Mouse (Mus musculus) kidney, adult 11 months (tissue): ENCODE data around the gene Gtf2h1.
A peak's percentile ranks its signal among the peaks of the same experiment; 100 is the strongest.
"Not testable (repeated sequence)": the region's sequence is repeated elsewhere in the genome, so short reads cannot be mapped to it uniquely, and the experiment has no call there.

ENCODE experiments used
- DNase-seq: peaks from one replicate; pipeline ENCODE4 v3.0.0; 2022

The Gtf2h1 gene

GRCm38 (mm10) chr7:46830799-46831590 is 35.1 kb downstream of the Gtf2h1 start:
- no peak for DNase-seq

- no peak for DNase-seq
Observed at GRCm38 (mm10) chr7:46831693-46832092, 35.8 kb downstream of the Gtf2h1 start.

DNA sequence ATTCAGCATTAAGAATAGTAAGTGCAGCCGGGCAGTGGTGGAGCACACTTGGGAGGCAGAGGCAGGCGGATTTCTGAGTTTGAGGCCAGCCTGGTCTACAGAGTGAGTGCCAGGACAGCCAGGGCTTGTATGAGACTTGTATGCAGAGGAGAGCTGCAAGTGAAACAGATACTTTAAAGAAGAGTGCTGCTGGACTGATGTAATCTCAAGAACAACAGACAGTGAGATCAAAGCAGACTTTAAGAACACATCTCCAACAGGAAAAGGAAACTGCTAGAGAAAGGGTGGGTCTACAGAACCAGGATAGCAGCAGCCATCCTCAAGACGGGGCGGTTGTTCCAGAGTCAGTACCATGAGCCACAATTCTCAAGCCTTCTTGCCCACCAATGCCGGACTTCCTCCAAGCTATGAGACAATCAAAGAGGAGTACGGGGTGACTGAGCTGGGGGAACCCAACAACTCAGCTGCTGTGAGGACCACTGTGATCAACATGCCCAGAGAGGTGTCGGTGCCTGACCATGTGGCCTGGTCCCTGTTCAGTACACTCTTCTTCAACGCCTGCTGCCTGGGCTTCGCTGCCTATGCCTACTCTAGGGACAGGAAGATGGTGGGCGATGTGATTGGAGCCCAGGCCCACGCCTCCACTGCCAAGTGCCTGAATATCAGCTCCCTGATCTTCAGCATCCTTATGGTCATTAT is 36.4 kb downstream of the Gtf2h1 start:
- not testable (repeated sequence) for DNase-seq

DNA sequence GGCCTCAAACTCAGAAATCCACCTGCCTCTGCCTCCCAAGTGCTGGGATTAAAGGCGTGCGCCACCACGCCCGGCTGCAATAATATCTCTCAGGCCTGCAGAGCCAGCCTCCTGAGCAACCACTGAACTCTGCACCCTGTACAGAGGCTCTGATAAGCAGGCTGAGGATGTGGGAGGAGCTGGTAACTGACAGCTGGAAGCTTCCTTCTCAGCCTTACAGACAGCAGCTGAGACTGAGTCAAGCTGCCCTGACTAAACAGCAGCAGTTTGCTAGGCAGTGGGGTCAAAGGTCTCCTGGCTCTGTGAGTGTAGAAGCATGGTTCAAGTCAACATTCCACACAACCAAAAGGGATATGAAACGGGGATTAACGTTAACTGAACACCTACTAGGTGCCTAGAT is 37.4 kb downstream of the Gtf2h1 start:
- peak; percentile 92 for DNase-seq

DNA sequence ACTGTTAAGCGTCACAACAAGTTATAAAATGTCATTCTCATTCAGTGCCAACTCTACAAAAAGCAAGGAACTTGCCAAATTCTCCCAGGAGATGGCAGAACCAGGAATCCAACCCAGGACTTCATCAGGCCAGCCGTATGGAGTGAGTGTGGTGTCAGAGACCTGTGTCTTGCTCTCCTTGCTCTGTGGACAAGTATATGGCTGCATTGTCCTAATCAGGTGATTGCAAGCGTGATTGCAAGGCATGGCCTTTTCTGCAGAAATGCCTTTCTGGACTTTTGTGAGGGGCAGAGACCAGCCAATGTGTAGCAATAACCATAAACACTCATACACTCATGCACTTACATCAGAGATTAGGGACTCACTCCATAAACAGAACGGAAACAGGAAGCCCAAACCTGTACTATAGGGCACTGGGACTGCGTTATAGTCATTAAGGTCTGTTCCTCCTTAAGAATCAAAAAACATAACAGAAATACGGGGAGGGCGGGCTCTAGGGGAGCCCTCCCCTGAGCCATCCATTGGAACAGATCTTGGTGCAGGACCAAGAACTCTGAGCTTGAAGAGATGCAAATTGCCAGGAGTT is 37.9 kb downstream of the Gtf2h1 start:
- no peak for DNase-seq

DNA sequence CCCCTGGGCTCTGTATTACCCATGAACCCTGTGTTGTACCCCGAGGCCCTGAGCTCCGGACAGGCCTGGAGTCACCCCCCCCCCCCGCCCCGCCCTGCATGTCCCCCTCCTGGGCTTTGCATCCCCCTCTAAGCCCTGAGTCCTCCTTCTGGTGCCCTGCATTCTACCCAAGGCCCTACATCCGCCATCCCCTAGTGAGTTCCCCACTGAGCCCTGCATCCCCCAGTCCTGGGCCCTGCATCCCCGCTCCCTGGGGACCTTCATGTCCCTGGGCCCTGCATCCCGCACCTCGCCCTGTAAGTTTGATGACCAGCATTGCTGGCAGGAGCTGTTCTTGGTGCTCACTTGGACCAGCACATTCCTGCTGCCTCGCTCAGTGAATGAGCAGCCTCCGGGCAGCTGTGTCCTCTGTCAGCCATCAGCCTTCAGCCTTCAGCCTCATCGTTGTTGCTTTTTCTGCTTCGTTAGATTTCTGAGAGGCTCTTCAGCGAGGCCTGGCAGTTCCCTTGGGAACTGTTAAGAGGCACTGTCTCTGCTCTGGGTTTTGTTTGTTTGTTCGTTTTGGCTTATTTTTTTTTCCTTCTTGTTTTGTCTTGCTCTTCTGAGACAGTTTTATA is 39.2 kb downstream of the Gtf2h1 start:
- no peak for DNase-seq

DNA sequence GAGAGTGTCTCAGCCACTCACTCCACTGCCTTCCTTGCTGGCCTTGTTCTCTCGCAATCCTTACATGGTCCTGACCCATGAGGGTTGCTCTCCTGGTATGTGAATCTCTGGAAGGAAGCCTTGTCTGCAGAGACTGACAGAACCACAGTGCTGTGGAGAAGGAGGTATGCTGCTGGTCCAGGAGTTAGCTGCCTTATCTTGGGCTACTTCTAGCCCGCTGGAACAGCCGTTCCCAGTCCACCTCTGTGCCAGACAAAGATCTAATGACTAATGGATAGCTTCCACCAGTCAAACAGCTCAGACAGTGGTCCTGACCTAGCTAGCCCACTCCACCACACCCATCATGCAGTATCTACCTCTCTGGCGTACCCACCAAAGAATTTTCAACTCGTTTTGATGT is 40.5 kb downstream of the Gtf2h1 start:
- no peak for DNase-seq

DNA sequence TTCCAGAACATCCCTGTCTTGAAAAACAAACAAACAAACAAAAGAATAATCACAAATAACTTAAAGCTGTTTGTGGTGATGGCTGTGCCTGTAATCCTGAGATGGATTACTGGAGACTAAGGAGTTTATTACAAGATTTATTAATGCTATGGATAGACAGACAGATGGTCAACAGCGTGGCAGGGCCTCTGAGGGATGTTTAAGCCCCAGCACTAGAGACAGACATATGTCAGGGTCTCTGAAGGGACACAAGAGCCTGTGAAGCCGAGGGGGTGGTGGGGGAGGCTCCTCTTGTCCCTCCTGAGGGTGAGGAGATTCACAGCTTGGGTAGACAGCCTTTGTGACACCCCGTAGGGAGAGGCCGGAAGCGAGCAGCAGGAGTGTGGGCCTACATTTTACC is 41.2 kb downstream of the Gtf2h1 start:
- DNase-seq, result no peak

- DNase-seq, result peak; percentile 72
Observed at GRCm38 (mm10) chr7:46838104-46838671, 42.3 kb downstream of the Gtf2h1 start.

DNA sequence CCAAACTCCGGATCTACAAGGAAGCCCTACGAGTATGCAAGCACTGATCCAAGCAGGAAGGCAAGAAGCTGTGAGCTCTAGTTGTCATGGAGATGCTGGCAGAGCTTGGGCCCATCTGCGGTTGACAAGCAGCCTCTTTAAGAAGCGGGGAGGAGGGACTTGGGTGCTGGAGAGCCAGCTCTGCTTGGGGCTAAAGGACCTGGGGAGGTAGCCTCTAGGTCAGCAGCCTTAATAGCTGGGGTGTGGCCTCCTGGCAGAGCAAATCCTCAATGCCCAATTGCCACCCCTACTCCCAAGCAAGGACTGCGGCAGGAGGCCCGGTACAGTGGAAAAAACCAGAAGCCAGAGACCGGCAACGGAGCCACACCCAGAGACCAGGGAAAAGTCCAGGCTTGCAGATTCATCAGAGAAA is 43.0 kb downstream of the Gtf2h1 start:
- peak; percentile 93 for DNase-seq

DNA sequence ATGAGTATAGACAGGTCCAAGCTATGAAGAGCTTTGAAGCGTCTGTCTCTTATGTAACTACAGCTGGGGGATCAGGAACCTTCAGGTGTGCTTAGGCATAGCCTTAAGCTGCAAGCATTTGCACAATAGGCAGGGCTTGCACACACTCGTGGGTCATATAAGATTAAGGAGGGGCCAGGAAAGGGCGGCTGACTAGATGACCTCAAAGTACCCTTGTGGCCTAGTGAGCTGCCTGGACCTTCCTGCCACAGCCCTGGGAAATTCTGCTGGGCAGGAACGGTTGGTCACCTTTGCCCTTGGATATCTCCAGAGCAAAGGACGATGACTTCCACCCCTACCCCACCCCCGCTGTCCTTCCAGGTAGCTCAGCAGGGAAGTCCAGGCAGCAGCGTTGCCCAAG is 43.5 kb downstream of the Gtf2h1 start:
- DNase-seq, result peak; percentile 83

GRCm38 (mm10) chr7:46839861-46840260 is 44.0 kb downstream of the Gtf2h1 start:
- no peak for DNase-seq

GRCm38 (mm10) chr7:46840326-46840725 is 44.4 kb downstream of the Gtf2h1 start:
- no peak for DNase-seq

DNA sequence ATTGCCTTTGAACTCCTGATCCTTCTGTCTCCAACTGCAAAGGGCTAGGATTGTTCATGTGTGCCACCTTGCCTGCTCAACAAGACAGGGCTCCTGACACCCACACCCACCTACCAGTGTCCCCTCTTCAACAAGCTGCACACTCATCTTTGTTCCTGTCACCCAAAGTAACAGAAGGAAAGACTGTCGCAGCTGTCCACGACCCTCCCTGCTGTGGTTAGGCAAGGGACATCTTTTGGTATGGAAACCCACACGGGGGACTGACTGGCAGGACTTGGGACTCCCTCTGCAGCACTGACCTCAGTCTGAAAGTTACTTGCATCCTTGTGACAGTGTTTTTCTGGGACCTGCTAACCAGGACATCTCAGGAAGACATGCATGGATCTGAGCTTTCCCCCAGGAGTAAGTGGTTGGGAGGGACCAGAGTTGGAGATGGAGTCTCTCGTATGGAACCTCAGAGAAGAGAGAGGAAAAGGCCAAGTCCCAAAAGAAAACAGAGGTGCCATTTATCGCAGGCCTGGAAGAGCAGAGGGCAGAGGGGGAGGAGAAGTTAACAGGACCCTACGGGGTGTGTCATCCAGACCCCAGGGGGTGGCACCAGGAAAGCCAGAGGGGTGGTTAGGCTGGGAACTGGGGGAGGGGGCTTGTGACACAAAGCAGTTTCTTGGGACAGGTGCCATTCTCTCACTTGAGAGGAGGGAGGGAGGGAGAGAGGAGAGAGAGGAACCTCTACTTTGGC is 45.1 kb downstream of the Gtf2h1 start, which contains the start of gene Ldha:
Ldha (plus strand) TSS at position 689 of the 739 bp plus-strand sequence.
- DNase-seq, result no peak

DNA sequence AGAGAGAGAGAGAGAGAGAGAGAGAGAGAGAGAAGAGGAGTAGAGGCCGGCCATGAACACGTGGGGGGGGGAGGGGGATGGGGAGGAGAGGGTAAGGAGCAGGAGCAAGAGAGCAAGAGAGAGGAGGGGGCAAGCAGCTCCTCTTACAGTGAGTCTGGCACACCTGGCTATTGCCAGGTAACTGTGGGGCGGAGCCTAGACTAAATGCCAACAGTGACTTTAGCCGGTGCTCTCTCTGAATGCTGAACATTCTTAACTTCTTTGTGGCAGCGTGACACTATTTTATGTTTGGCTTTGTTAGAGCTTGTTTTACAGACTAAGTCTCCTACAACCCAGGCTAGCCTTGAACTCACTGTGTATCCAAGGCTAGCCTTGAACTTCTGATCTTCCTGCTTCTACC is 46.4 kb downstream of the Gtf2h1 start:
- DNase-seq, result no peak

- DNase-seq, result no peak
Observed at GRCm38 (mm10) chr7:46843576-46843975, 47.7 kb downstream of the Gtf2h1 start.

GRCm38 (mm10) chr7:46845211-46845977 is 49.5 kb downstream of the Gtf2h1 start:
- DNase-seq, result peak; percentile 87

DNA sequence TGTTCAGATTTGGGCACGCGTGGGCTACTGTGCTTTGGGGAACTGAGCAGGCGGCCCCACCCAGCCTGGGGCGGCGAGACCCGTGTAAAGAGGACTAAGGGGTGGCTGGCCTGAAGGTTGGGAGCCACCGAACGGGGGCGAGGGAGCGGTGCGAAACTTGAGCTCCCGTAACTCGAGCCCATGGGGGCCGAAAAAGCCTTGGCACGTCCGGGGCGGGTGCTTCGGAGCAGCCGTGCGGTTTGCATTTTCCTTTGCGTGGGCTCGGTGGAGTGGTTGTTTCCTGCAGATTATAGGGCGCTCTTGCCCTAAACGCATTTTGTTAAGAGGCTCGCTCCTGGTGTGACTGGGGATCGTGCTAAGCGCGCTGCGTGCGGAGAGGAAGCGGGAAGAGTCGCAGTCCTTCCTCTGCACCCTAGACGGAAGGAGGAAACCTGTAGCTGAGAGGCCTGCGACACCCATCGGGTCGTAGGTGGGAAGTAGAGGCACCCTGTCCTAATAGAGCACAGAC is 50.1 kb downstream of the Gtf2h1 start:
- DNase-seq, result no peak

DNA sequence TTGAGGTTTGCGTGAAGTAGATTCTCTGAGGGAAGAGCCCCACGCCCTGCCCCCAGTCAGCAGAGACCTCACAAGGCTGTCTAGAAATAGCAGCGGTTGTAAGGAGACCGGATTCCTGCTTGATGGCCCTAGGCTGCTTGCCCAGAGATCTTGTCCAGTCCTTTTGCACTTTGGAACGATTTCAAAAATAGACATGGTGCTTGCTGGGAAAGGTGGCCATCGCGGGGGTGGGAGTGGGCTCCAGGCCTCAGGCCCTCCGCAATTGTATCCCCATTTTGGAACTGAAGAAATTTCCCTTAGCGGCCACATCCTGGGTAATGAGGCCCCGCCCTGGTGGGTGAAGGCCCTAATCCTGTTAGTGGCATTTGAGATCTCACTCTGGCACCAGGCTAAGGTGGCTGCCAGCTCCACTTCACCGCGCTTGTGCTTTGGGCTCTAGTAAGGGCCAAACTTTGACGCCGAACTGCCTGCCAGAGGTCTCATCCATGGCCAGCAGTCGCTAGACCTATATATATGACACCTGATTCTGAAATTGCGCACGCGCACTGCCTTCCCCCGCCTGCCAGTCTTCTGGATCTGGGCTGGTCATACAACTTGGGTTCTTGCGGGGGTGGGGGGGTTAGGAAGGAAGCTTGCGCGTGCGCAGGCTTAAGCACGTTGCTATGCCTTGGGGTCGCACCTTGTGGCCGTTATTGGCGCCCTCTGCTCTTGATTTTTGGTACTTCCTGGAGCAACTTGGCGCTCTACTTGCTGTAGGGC is 50.8 kb downstream of the Gtf2h1 start:
- peak; percentile 72 for DNase-seq

GRCm38 (mm10) chr7:46849287-46849686 is 53.4 kb downstream of the Gtf2h1 start:
- peak; percentile 64 for DNase-seq

GRCm38 (mm10) chr7:46851026-46851425 is 55.1 kb downstream of the Gtf2h1 start:
- DNase-seq, result no peak
